Mouse (Mus musculus): Measurements from ENCODE around the gene Syndig1.

Gene Syndig1

DNA sequence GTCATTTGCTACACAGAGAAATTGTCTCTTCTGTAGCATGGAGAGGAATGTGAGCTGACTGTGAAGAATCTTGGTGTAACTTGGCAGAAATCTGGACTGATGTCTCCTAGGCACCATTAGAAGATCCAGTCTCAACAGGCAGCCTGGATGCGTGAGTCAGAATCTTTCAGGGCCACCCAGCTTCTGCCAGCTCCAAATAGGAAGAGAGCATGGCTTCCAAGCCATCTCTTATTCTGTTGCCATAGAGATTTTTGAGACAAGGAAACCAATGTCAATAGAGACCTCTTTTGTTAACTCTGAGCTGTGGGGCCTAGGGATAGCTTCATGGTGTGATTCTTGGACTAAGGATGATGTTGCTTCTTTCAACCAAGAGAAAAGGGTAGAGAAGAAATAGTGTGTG lies 151.4 kb downstream of the Syndig1 start:
- DNase-seq (ENCODE audit: low spot score in 2 of 2), result no peak

DNA sequence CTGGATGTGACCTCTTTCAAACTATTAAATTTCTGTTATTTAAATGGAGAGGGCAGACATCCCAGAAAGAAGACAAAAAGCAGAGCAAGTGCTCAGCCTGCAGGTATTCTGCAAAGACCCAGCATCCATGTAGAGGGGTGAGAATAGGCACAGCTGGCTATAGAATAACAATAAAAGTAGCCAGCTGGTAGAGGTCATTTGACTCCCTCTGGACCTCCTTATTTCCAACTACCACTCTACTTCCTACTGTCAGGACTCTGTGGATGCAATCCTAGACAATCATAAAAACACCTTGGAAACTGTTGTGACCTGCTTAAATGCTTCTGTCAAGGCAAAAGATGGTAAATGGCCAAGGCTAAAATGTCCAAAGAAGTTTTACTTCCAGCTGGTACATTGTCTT lies 153.5 kb downstream of the Syndig1 start:
- no peak for DNase-seq (ENCODE audit: low spot score in 2 of 2)

DNA sequence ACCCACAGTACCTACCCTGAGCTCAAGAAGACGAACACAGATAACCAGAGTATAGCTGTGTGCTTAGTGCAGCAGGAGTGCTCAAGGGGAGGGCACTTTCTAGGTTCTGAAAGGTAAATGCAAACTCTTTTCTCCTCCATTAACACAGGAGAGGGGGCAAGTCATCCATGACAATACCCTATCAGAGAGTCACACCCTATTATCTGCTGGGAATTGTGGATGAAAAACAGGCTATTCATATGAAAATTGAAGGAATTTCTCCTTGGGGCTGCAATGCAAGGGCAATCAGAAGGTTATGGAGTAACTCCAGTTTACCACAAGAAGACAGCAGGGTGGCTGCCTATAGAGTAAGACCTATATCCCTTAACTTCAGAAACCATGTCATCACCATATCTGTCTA lies 154.1 kb downstream of the Syndig1 start:
- DNase-seq (ENCODE audit: low spot score in 2 of 2), result no peak

DNA sequence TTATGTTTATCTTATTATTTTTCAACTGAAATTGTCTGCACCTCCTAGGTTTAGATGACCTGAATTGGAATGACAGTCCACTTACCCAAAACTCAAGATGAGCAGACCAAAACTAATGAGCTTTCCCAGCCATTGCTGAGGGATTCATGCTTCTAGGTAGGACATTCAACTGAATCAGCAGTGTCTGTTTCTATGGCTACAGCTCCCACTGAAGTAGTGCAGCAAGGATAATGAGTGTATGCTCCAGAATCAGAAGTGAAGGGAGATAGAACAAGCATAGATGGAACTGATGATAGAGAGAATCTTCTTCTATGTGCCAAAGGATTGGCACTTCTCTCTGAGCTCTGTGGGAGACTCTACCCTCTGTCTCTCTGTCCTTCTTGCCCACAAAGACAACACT lies 158.6 kb downstream of the Syndig1 start:
- no peak for DNase-seq (ENCODE audit: low spot score in 2 of 2)

DNA sequence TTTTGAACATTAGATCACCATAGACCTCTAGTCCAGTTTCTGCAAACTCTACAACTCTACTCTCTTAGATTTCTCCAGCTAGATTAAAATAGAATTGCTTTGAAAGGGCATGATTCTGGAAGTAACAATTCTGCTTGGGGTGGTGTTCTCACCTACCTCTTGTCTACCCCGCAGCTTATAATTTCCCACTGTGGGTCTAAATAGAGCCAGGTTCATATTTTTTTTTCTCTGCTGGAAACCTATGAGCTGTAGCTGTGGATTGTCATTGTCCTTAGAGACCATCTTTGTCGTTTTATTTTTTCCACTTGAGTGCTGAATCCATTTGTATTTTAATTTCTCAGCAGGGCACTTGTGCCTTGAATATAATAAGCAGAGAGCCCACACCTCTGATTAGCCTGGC lies 162.5 kb downstream of the Syndig1 start:
- no peak for DNase-seq (ENCODE audit: low spot score in 2 of 2)

DNA sequence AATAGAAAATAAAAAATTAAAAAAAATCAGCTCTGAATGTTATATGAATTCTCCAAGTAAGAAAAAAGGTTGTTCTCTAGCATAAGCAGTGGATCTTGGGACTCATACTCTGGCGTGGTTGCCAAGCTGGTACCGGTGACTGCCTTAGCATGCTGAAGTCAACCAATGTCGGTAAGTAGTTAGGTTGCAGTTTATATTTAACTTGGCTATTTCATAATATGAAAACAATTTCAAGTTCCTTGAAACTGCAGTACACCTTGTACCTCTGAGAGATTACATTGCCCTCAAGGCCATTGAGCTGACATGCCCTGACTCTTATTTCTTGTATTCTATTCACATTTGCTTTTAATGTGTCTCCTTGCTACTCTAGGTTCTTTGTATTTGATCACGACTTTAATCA lies 163.9 kb downstream of the Syndig1 start:
- no peak for DNase-seq (ENCODE audit: low spot score in 2 of 2)

DNA sequence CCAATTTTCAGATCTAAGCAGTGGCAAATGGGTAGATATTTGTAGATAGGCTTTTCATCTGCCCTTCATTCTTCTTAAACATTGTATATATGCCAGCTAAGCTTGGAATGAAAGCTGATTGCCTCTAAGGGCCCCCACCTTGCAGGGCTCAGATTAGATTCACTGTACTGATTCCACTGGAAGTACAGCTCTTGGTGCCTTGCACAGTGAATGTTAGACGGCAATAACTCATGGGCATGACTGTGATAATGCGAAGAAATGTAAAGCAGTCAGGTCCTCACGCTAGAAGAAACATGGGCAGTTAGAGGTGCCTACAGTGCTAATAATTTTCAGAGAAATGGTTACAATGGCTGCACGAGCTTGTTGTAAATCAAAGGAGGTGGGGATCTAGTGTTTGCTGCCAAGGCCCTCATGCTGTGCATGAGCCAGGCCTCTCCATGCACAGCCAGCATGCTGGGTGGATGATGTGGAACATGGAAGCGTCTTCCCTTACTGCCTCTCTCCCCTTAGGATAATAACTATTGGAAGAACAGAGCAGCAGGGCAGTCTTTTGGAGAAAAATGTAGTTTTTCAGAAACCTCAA lies 167.5 kb downstream of the Syndig1 start:
- no peak for DNase-seq (ENCODE audit: low spot score in 2 of 2)

DNA sequence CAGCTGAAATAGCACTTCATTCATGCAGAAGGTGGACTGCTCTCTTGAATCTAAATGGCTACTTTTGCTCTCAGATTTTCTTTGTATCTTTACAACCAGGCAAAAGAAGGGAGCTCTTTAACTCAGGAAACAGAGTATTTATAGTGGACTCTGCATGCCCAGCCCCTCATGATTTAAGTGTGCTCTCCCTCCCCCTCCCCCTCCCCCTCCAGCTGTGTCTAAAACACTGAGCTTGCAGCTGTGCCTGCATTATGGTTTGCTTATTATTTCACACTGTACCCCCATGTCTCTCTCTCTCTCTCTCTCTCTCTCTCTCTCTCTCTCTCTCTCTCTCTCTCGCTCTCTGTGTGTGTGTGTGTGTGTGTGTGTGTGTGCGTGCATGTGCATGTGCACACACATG lies 168.6 kb downstream of the Syndig1 start:
- DNase-seq (ENCODE audit: low spot score in 2 of 2), result no peak

DNA sequence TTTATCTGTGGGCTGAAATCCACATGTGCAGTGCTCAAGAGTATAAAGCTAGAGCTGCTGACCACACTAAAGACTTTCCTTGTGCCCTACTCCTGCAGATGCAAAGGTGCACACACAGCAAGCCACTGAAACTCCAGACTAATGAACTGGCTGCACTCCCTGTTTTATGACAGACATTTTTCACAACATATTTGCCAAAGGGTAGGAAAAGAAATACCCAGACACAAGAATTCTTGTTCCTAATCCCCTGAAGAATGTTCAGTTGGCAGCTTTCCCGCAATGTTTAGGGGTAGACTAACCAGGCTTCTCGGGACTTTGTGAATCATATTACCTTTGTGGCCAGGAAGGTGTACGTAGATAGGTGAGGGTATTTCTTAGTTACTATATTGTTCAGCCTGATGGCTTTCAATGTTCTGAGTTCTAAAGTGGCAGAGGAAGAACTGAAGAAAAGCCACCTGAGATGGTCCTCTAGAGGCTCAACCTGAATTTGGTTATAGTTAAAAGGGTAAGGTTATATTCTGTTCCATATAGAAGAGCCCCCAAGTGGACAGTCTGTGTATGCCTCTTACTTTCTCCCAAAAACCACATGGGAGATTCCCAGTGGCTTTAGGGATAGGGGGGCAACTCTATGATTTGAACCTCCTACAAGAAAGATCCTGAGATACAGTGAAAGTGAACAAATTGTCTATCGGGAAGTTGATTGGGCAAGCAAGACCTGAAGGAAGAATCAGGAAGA lies 169.5 kb downstream of the Syndig1 start:
- no peak for DNase-seq (ENCODE audit: low spot score in 2 of 2)

DNA sequence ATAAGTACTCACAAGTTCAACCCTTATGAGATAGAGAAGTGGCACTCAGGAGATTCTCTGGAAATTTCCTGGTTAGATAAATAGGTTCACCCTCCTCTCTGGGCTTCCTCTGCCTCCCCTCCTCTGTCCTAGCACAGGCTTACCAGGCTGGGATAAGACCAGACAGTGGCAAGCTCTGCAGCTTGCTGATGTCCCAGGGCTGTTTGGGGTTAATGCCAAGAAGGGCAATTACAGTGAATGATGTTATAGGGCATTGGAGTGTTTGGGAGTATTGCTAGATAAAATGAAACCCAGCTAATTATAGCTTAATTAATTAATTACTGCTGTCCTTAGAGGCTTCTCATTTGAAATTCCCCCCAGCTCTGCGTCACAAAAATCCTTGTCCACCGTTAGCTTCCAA lies 171.6 kb downstream of the Syndig1 start:
- no peak for DNase-seq (ENCODE audit: low spot score in 2 of 2)

DNA sequence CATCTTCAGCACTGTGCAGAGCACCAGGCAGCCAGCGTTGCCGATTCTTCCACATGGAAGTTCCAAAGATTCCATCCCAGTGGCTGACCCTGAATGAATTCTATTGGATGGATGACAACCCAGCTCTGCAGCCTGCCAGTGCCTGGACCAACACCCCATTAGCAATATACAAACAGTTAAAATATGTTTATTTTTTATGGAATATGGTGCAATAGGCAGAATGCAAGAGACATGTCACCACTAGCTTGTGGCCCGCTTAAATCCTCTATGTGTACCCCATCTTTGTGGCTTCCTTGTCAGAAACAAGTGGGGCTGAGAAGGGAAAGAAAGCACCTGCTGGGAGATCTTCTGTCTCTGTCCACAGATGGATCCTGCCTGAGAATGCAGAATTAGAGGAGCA lies 174.5 kb downstream of the Syndig1 start:
- no peak for DNase-seq (ENCODE audit: low spot score in 2 of 2)

DNA sequence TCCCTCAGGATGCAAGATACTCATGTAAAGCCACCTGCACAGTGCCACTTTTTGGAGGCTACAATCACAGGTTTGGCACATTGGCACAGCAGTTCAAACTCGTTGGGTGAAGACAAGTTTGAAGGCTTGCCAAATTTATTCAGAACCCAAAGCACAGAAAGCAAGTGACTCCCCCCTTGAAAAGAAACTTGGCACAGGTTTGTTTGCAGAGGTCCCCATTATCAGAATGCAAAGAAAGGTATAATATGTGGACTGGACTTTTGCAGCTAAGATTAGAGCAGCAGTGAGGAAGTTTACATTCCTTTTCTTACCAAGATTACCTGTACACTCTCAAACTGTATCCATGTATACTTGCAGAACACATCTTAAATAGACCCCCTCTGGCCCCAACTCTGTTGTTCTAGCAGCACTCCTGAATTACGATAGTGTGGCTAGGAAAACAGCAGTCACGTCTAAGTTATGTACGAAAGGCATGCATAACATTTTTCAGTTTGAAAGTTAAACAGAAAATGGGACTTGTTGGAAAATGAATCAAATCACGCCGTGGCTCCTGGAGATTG lies 183.9 kb downstream of the Syndig1 start:
- DNase-seq (ENCODE audit: low spot score in 2 of 2), result no peak

DNA sequence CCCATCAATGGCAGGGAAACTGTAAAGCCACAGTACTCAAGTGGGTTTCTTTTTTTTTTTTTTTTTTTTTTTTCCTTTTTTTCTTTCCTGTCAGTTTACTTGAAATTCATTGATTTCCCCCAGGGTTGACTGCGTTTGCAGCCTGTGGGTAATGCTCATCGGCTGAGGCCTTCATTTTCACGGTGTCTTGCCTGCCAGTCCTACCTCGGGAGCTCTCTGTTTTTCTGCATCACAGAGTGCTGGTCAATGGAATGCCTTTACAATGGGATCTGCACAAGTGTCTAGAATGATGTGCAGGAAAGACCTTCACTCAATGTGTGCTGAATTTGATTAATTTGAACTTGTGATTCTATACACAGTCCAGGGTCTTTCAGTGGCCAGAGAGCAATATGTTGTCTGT lies 184.8 kb downstream of the Syndig1 start:
- DNase-seq (ENCODE audit: low spot score in 2 of 2), result no peak

DNA sequence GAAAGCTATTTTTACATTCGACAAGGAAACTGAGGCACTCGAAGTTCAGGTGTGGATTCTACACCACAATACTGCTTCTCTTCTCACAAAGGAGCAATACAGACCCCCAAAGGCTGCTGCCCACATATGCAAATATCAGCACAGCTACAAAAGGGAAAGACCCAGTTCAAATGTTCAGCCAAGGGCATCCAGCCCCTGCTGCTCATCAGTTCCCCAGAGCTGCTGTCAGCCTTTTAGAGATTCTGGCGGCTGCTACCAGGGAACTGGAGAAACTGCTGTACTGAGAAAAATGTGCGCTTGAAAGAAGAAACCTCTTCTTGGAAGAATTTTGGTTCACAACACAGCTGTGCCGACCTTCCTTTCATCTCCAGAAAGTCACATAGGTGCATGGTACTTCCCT lies 187.3 kb downstream of the Syndig1 start:
- DNase-seq (ENCODE audit: low spot score in 2 of 2), result no peak

DNA sequence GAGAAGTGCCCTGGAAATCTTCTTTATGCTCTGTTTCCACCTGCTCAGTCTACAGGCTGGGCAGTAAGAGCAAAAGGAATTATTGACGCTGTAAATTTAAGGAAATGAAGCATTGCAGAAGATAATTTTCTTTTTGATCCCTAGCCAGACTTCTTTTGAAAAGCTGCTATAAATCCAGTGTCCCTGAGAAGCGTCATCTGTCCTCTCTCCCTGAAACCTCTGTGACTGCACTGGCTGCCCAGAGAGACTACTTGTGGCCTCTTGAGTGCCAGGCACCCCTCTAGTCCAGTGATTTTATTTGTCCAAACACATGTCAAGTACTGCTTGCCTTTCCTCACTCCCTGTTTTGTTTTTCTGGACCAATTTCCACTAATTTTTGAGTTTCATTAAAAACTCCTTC lies 191.7 kb downstream of the Syndig1 start:
- DNase-seq (ENCODE audit: low spot score in 2 of 2), result no peak

DNA sequence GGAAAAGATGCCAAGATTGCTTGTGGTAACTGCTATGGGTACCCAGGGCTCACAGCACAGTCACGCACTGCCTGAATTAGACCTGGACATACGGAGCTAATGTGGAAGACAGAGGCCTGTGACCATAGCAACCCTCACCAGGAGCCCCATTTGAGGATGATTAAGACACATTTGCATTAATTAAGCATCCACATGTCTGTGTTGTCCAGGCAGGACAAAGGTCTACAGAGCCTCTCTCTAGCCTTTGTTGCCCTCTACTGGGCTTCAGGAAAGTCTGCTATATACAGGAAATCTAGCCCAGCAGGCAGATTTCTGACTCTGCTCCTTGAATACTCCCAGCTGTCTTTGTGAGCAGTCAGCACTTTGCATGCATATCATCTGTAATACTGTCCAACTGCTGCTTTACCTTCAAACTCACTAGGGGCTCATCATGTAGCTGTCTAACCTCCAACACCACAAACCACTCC lies 194.9 kb downstream of the Syndig1 start:
- DNase-seq (ENCODE audit: low spot score in 2 of 2), result no peak

DNA sequence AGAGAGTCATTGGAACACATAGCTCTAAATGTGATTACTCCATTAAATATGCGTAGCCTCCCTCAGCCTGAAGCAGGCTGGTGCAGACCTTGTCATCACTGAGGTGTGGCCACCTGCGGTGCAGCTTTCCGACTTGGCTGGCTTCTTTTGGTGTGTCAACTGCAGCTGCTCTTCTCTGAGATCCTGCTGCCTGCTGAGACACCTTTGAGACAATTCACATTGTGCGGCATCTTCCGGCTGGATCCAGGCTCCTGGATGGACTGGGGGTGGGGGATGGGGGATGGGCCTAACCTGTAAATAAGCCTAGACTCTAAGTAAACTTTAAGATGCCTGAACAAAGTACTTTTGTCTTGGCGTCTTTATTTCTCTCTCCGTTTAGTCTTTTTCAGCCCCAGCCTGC lies 214.5 kb downstream of the Syndig1 start:
- no peak for DNase-seq (ENCODE audit: low spot score in 2 of 2)

Measured in spleen, postnatal 4 days (tissue).